Mouse (Mus musculus): ENCODE measurements around the gene Fam98c.
A peak's percentile ranks its signal among the peaks of the same experiment; 100 is the strongest.
"Not testable (repeated sequence)": the region's sequence is repeated elsewhere in the genome, so short reads cannot be mapped to it uniquely, and the experiment has no call there.

Gene Fam98c

DNA sequence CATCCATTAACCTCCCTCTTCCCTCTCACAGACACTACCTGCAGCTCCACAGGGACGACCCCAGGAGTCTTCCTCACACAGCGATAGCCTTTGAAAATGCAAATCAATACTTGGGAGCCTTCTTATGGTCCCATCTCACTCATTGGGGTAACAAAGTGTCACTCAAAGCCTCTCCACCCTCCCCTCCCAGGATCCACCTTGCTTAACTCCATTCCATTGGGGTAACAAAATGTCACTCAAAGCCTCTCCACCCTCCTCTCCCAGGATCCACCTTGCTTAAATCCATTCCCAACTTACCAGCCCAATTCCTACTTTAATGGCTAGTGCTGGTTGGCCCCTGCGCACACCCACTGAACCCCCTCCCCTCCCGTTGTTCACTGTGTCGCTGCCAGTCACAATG lies 2.2 kb upstream of the Fam98c start:
- no peak for DNase-seq (ENCODE audit: low read depth, low spot score)

DNA sequence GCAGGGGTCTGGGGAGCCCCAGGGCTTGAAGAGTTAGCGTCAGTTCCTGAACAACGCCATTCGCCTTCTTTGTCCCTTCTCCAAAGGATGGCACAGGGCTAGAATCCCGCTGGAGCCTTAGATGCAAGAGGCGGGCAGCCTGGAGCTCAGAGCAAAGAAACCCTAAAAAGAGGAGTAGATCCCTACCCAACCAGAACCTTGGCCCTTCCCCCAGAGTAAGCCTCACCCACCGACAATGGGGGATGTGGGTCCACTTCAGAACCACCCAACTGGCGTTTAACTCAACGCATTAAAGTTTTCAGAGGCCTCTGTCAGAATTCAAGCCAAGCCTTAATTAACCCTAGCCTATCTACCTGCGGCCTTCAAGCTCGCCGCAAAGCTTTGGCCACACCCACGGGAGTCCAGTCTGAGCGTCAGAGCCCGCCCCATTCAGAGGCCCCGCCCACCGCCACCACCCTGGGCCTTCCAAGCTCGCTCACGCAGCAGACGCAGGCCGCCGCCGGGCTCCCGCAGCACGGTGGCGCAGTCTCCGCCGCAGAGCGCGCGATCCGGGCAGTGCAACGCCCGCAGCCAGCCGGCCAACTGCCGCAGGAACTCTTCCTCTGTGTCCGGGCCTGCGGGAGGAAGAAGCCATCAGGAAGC lies 717 bp downstream of the Fam98c start:
- peak; percentile 68 for DNase-seq (ENCODE audit: low read depth, low spot score)

DNA sequence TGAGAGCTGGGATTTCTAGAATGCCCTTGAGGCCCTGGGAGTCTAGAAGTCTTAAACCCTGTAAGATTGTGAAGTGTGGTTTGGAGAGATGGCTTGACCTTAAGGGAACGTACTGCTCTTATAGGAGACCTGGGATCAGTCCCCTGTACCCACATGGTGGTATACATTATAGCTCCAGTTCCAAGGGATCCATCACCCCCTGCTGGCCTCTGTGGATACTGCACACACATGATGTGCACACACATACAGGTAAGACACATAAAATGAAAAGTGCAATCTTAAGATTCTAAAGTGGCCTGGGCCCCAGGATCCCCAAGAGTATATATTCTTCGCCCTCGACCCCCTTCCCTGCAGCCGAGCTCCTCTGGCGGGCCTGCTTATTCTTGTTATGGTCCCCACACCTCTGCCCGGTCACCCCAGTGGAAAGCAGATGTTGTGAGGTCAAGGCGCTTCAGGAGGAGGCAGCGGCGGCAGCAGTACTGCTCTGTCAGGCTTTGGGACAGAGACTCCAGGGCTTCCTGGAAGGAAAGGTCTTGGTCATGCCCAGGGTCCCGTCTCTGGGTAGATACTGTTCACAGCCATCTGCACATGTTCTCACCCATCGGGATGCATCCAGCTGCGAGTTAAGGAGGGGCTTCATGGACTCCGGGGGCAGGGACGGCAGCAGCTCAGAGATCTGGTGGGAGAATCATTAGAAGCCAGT lies 1.9 kb downstream of the Fam98c start:
- DNase-seq (ENCODE audit: low read depth, low spot score) = no peak

DNA sequence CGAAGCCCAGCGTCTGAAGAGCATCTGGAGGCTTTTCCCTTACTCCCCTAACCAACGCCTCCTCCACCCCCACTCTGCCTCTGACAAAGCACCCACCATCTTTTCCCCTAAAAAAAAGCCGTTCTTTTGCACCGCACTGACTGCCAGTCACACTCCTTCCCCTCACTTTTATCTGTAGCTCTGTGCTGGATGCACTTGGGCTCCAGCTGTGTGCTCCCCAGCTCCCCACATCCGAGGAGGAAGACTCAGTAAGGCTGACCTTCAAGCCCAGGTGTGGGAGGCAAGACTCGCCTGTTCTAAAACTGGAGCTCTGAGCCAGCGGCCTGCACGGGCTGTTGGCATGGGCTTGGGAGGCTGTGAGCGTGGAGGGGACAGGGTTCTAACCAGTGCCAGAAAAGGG lies 4.5 kb downstream of the Fam98c start:
- DNase-seq (ENCODE audit: low read depth, low spot score) = no peak

DNA sequence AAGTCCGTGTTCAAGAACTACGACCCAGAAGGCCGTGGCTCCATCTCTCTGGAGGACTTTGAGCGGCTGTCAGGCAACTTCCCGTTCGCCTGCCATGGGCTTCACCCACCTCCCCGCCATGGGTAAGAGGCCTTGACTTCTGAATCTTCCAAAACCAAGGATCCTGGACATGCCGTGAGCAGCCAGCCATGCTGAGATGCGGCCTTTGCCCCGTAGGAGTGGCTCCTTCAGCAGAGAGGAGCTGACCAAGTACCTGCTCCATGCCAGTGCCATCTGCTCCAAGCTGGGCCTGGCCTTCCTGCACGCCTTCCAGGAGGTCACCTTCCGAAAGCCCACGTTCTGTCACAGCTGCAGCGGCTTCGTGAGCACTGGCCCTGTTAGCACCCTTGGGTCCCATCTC lies 7.3 kb downstream of the Fam98c start:
- DNase-seq (ENCODE audit: low read depth, low spot score) = no peak

DNA sequence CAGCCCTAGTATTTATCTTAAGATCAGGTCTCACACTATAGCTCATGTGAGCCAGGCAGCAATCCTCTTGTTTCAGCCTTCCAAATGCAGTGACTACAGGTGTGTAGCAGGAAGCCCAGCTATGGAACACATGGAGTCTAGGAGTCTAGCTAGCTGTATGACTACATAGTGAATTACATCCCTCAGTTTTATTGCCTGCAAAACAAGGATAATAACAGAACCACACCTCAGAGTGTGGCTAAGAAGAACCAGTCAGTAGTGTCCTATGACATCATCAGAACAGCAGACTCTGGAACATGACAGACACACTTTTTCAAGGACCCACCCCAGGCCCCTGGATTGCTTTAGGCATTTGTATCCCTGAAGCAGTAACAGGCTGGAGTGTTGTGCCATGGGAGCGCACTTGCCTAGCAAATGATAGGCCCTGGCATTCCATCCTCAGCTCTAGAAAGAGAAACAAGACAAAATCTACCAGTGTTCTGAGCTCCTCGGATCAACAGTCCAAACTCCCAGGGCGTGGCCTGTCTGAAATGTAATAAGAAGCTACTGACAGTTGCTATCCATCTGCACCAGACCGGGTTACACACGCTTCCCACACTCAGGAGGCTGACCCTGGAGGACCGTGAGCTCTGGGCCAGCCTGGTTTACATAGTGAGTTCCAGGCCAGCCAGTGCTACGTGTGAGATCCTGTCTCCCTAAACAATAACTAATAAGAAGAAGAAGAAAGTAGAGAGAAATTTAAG lies 9.2 kb downstream of the Fam98c start:
- DNase-seq (ENCODE audit: low read depth, low spot score) = no peak

DNA sequence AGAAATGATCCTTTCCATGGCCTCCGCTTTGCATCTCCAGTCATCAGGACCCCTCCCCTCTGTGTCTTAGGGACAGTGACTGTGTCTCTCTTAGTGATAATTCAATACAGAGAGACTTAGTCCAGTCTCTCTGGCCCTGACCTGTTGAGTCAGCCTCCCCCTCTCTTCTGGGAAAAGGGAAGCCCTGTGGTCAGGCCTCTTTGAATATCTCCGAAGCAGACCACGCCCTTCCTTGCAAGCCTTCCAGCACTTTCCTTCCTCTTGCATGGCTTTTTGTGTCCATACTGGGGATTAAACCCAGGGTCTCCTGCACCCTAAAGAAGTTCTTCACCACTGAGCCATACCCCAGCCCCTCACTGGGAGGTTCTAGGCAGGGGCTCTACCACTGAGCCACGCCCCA lies 12.0 kb downstream of the Fam98c start:
- no peak for DNase-seq (ENCODE audit: low read depth, low spot score)

DNA sequence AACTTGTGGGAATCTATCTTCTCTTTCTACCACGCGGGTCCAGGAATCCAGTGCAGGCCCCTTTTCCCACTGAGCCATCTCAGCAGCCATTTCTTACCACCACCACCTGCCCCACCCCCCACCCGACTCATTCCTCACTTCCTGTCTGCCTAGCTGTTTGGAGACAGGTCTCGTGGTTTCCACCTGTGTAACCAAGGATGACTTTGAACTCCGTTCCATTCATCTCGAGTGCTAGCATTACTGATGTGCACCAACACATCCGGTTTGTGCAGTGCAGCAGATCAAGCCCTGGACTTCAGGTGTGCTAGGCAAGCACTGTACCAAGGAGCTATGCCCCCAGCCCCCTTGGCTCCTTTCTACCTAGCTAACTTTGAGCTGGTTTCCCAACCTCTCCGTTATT lies 14.6 kb downstream of the Fam98c start:
- DNase-seq (ENCODE audit: low read depth, low spot score) = no peak

DNA sequence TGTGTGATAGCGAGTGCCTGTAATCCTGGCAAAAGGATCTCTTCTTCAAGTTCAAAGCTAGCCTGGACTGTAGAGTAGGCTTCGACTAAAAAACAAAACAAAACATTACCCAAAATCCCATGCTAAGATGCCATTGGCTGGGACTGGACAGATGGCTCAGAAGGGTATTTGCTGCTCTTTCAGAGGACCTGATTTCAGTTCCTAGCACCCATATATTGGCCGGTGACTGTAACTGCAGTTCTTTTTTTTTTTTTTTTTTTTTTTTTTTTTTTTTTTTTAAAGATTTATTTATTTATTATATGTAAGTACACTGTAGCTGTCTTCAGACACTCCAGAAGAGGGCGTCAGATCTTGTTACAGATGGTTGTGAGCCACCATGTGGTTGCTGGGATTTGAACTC lies 16.8 kb downstream of the Fam98c start:
- DNase-seq (ENCODE audit: low read depth, low spot score) = not testable (repeated sequence)

DNA sequence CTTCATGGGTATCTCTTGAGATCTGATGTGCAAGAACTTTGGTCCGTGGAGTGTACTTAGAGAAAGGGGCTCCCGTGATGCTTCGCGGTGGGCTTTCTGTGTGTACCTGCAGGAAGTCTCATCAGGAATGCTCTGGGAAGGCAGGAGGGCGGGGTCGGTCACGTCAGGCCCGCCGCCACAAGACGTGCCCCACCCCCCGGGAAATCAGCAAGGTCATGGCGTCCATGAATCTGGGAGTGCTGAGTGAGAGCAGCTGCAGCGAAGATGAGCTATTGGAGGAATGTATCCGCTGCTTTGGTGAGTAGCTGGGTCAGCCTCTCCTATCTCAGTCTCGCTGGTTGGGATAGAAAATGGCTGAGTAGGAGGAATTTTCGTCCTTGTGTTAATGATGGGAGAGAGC lies 18.6 kb downstream of the Fam98c start:
- DNase-seq (ENCODE audit: low read depth, low spot score) = no peak

DNA sequence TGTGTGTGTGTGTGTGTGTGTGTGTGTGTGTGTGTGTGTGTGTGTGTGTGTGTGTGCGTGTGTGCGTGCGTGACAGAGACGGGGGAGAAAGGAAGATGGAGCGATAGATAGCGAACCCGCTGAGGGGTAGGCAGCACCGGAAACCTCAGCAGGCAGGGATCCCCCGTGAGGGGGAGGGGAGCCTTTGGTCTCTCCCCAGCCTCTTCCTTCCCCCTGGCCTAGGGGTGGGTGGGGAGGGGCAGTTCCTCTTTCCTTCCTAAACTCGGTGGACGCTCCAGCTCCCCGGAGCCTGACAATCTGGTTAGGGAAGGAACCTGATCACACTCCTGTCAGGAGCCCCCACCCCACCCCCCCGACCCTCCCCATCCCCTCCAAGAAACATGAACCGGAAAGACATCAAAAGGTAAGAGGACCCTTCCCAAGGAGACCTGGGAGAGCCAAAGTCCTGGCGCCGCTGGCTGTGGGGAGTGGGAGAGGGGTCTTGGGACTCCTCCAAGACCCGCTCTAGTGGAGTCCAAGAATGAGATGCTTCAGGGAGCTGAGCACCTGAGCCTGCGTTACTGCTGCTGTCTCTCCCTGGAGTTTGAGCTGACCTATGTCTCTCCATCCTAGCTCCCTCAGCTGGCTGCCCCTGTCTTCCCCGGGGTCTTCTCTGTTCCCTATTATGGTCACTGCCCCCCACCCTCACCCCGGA lies 21.2 kb downstream of the Fam98c start, which contains the start of gene Rasgrp4:
Gene Rasgrp4 (plus strand): TSS at position 159 of the 694 bp plus-strand sequence.
- DNase-seq (ENCODE audit: low read depth, low spot score) = no peak

DNA sequence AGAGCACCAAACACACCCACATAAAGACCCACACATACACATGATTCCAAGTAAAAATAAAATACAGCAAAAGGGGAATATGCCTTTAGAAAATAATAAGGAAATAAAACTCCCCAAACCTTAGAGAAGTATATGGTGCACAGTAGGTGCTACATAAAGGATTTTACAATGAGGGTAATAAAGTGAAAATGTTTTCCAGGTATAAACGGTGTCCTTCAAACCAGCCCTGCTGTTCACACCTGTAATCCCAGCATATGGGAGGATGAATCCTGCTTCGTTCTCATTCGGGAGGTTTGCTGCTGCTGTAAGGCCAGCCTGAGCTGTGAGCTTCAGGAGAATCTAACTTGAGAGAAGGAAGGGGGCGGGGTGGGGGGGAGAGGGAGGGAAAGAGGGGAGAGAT lies 21.8 kb downstream of the Fam98c start:
- DNase-seq (ENCODE audit: low read depth, low spot score) = no peak

DNA sequence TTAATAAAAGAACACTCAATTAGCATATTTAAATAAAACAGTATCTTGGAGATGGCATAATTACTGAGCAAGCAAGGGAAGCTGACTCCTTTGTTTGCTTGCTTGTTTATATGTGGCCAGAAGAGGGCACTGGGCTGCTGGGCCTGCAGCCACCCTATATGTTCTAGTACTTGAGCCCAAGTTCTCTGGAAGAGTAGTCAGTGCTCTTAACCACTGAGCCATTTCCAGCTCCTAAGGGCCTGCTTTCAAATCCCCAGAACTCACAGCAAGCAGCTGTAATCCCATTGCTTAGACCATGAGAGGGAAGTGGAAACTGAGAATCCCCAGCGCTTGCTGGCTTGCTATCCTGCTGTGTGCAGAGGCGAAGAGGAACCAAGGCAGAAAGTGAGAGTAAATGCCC lies 27.3 kb downstream of the Fam98c start:
- DNase-seq (ENCODE audit: low read depth, low spot score) = no peak

DNA sequence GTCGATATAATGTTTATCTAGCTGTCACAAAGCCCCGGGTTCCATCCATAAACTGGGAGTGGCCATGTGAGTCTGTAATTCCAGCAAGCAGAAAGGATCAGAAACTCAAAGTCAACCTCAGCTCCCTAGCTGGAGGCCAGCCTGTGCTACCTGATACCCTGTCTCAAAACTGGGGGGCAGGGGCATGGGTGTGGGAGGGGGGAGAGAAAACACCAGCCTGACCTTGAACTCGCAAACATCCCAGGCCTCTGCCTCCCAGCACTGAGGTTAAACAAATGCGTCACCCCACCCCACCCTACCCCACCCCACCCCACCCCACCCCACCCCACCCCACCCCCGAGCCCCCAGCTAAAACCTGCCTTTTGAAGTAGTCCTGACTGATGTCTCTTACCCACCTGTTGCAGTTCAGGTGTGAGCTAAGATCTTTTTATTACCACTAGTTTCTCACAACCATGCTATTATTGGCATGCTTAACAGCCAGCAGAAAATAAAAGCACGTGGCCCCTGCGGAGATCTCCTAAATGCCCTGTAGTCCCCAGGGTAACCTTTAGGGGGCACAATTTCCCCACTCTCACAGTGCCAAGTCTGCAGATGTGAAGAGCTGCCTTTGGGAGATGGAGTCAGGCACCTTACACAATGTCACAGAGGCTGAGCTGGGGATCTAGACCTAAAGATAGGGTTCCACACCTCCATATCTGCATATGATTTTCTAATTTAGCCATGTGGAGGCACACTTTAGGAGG lies 29.7 kb downstream of the Fam98c start:
- peak; percentile 30 for DNase-seq (ENCODE audit: low read depth, low spot score)

DNA sequence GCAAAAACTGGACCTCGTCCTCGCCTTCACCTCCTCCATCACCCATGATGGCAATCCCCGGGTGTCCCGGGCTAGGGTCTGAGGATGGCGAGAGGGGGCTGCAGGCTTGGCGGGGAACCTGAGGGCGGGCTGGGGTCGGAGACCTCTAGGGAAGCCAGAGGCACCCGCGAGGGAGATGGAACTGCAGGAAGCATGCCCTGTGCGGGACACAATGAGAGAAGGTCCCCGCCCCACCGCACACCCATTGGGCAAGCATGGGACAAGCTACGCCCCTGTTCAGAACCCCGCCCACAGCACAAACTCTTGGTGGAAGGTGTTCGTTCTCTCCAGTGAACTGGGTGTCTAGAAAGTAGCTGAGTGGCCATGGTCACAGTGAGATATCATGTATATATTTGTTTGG lies 31.1 kb downstream of the Fam98c start, which contains the start of gene Ryr1:
Gene Ryr1 (minus strand): TSS at position 210 of the 400 bp plus-strand sequence.
- no peak for DNase-seq (ENCODE audit: low read depth, low spot score)

DNA sequence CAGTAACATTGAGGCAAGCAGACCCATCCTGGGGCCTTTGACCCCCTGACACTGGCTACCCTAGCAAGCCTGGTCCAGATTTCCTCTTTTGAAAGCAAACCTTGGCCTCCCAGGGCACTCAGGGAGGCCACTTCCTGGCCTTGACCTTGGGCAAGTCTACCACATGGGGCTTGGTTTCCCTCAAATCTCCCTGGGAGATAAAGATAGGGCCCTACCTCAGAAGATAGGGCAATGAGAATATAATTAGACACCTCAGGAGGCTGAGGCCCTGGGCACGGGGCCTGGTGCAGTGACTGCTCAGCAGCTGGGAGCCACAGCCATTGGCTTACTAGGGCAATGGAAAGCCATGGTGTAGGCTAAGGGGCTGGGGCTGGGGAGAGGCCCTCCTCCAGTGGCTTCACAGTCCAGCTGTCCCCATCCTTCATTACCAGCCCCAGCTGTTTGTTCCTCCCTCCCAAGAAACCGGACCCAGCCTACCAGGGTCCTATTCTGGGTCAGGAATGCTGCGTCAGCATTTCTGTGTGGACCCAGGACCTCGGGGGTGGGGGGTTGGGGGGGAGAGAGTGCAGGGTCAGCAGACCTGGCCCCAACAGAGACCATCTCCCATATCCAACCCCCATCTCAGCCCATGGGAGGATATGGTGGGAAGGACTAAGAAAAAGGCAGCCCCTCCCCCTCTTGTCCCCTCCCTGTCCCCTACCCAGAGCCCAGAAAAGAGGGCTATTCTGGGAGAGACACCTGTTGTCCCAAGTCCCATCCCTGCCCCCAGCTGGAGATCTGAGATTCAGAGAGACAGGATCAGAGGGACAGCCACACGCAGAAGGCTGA lies 32.3 kb downstream of the Fam98c start:
- no peak for DNase-seq (ENCODE audit: low read depth, low spot score)

DNA sequence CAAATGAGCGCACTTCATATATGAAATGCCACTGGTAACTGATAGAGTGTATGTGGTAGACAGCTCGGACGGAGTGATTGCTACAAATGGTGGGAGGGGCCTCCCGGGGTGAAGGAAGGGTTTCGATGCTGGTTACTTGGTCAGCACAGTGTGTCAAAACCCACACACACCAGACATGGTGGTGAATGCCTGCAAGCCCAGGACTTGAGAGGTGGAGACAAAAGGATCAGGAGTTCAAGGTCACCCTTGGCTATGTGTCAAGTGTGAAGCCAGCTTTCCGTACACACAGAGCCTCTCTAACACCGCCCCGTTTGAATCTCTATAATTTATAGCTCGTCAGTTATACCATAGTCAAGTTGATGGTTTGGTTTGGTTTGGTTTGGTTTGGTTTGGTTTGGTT lies 33.2 kb downstream of the Fam98c start:
- no peak for DNase-seq (ENCODE audit: low read depth, low spot score)

DNA sequence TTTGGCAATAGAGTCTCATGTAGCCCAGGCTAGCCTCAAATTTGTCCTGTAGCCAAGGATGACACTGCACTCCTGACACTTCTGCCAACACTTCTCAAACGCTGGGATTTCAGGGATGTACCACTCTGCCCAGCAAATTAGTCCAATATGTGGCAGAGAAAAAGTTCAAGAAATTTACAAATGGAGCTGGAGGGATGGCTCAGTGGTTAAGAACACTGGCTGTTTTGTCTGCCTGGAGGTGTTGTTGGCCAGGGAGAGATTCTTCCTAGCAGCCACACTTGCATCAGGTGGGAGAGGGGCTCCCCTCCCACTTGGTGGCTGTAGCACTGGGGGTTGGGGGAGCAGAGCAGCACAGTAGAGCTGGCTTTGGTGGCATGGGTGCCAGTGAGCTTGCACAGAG lies 36.5 kb downstream of the Fam98c start:
- DNase-seq (ENCODE audit: low read depth, low spot score) = no peak

DNA sequence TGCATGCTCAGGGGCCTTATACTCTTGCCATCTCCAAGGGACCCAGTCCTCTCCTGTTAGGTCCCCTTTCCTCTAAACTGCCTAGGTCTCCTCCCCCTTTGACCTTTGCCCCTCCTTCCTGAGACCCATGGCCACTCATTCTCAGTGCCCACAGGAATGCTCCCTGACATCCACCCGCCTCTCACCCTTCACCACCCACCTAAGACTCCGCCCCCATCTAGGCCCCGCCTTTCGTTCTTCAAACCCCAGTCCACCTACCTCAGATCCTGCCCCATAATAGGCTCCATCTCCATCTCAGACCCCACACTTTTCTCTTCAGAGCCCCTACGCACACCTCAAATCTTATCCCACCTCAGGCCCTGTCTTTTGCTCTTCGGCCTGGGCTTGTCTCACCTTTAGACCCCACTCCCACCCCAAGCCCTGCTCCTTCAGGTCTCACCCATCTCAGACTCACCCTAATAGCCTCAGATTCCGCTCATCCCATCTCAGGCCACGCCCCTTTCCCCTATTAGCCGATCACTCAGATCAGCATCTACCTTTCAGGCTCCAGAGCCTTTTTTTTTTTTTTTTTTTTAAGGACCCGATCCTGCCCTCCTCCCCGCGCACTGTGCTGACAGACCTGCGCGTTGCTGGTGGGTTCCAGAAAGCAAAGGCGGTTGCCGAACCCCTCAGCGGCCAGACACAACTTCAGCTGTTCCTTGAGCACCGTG lies 37.7 kb downstream of the Fam98c start:
- no peak for DNase-seq (ENCODE audit: low read depth, low spot score)
